8 mouse cellular contexts compared by ENCODE assay signal in the genomic region with DNA sequence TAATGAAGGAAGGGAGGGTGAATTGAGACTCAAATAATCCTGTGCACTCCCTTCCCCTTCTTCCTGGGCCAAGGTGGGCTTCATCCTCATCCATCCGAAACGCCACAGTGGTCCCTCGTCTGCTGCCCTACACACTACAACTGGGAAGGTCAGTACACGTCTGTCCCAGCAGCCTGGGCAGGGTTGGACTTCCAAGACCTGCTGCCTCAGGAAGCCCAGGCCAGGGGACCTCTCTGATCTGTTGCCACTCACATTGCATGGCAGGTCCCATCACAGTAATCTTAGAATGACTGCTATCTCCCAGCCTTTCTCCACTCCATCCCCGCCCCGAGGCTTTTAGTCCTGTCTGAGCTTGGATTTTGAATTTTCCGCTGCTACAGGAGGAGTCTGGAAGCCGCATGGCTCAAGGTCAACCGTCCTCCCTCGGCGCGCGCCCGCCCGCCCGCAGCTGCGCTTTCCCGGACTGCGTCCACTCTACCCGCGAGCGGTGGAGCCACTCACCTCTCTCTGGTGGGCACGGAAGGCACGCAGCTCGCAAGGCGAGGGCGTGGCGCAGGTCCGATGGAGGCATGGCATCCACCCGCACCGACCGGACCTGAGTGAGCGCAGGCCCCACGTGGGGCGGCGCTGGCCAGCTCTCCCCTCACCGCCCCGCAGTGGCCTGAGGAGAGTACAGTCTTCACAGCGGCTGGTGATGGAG. TPM values are rescaled to one million over a fixed set of nuclear protein-coding genes. Genes with fewer than 3 reads are reported as not detected.
DNase-seq lines count a peak whose midpoint lies in the region; ATAC-seq and TF ChIP-seq lines count a peak whose summit lies in the region.

A gene (minus strand): TSS at position 601 of the 700 bp plus-strand sequence.

- no peaks in the 10 kb centered on the region for H3K9me3 ChIP-seq in embryonic facial prominence, embryonic 12.5 days
- H3K9me3 ChIP-seq in hindbrain, embryonic 13.5 days: no peaks in the 10 kb centered on the region
- H3K9me3 ChIP-seq in limb, embryonic 14.5 days (ENCODE audit: control insufficient read depth, low read length): no peaks in the 10 kb centered on the region
- no peaks in the 10 kb centered on the region for H3K9me3 ChIP-seq in neural tube, embryonic 15.5 days (replicated peaks)

- H3K36me3 ChIP-seq in embryonic facial prominence, embryonic 12.5 days: 0 out of 2 replicates have a peak, but pooled peaks cover under 1% of the 10 kb centered on the region
- H3K36me3 ChIP-seq in hindbrain, embryonic 13.5 days: peaks cover 6% of the 10 kb centered on the region
- H3K36me3 ChIP-seq in limb, embryonic 14.5 days (ENCODE audit: control insufficient read depth, insufficient read depth, low read length): no peaks in the 10 kb centered on the region
- no peaks in the 10 kb centered on the region for H3K36me3 ChIP-seq in neural tube, embryonic 15.5 days

- H3K4me1 ChIP-seq in embryonic facial prominence, embryonic 12.5 days: 0 out of 2 replicates have a peak, but pooled peaks cover 5% of the 10 kb centered on the region
- H3K4me1 ChIP-seq in hindbrain, embryonic 13.5 days (replicated peaks): peaks cover 16% of the 10 kb centered on the region
- peaks cover 2% of the 10 kb centered on the region; the same call in 1 of the 2 replicates for H3K4me1 ChIP-seq in limb, embryonic 14.5 days (ENCODE audit: control insufficient read depth, insufficient read depth, low read length)
- H3K4me1 ChIP-seq in neural tube, embryonic 15.5 days: peaks cover 12% of the 10 kb centered on the region

- 3% methylated on average over 39 of the region's 39 CpGs for WGBS in embryonic facial prominence, embryonic 12.5 days
- WGBS in hindbrain, embryonic 13.5 days: 5% methylated on average over 39 of the region's 39 CpGs
- WGBS in limb, embryonic 14.5 days: 7% methylated on average over 35 of the region's 39 CpGs
- 5% methylated on average over 39 of the region's 39 CpGs for WGBS in neural tube, embryonic 15.5 days

- ATAC-seq in activated CD4-positive, CD25-positive, alpha-beta regulatory T cell, adult 4 months: no peak
- no peak for ATAC-seq in embryonic facial prominence, embryonic 12.5 days (ENCODE audit: insufficient number of reproducible peaks, insufficient read depth, low FRiP score, low TSS enrichment)
- ATAC-seq in hindbrain, embryonic 13.5 days (ENCODE audit: low FRiP score): peak; percentile 83
- ATAC-seq in limb, embryonic 14.5 days (ENCODE audit: low FRiP score, low read depth): no peak; the same call in 1 of the 2 replicates
- ATAC-seq in neural tube, embryonic 15.5 days (ENCODE audit: low FRiP score): peak; percentile 75

- peak within 1 kb of the TSS; percentile 42 for H3K4me3 ChIP-seq in embryonic facial prominence, embryonic 12.5 days
- peak within 1 kb of the TSS; percentile 49 for H3K4me3 ChIP-seq in hindbrain, embryonic 13.5 days
- H3K4me3 ChIP-seq in limb, embryonic 14.5 days (replicated peaks; ENCODE audit: low read length): peak within 1 kb of the TSS; percentile 41
- H3K4me3 ChIP-seq in neural tube, embryonic 15.5 days (replicated peaks): peak within 1 kb of the TSS; percentile 44

- peaks cover 21% of the 10 kb centered on the region for H3K27me3 ChIP-seq in embryonic facial prominence, embryonic 12.5 days
- H3K27me3 ChIP-seq in hindbrain, embryonic 13.5 days: peaks cover 23% of the 10 kb centered on the region
- peaks cover 18% of the 10 kb centered on the region; the same call in 1 of the 2 replicates for H3K27me3 ChIP-seq in limb, embryonic 14.5 days (ENCODE audit: control insufficient read depth, insufficient read depth, low read length)
- H3K27me3 ChIP-seq in neural tube, embryonic 15.5 days (replicated peaks): peaks cover 12% of the 10 kb centered on the region; the same call in 1 of the 2 replicates

- peak within 1 kb of the TSS; percentile 34 for H3K9ac ChIP-seq in embryonic facial prominence, embryonic 12.5 days
- peak within 1 kb of the TSS; percentile 75 for H3K9ac ChIP-seq in hindbrain, embryonic 13.5 days
- peak within 1 kb of the TSS; percentile 51 for H3K9ac ChIP-seq in limb, embryonic 14.5 days (ENCODE audit: low read depth, low read length, severe bottlenecking)
- peak within 1 kb of the TSS; percentile 58 for H3K9ac ChIP-seq in neural tube, embryonic 15.5 days (replicated peaks)

- H3K27ac ChIP-seq in embryonic facial prominence, embryonic 12.5 days: no peak within 1 kb of the TSS
- H3K27ac ChIP-seq in hindbrain, embryonic 13.5 days: no peak within 1 kb of the TSS
- H3K27ac ChIP-seq in limb, embryonic 14.5 days (replicated peaks; ENCODE audit: low read depth, low read length): no peak within 1 kb of the TSS
- no peak within 1 kb of the TSS for H3K27ac ChIP-seq in neural tube, embryonic 15.5 days (replicated peaks)

- TF ChIP-seq POLR2A in limb, embryonic 14.5 days (IDR thresholded peaks at IDR 0.05; ENCODE audit: borderline replicate concordance, extremely low read depth, insufficient read depth, insufficient read length): no peak

- H3K4me2 ChIP-seq in embryonic facial prominence, embryonic 12.5 days (replicated peaks): peak within 1 kb of the TSS; percentile 89
- H3K4me2 ChIP-seq in hindbrain, embryonic 13.5 days: peak within 1 kb of the TSS; percentile 93
- peak within 1 kb of the TSS; percentile 88 for H3K4me2 ChIP-seq in limb, embryonic 14.5 days (replicated peaks; ENCODE audit: low read depth, low read length, severe bottlenecking)
- peak within 1 kb of the TSS; percentile 76 for H3K4me2 ChIP-seq in neural tube, embryonic 15.5 days

- DNase-seq in layer of hippocampus, adult 18-20 months (ENCODE audit: low spot score in 2 of 2): no peak
- DNase-seq in layer of hippocampus, adult 11-12 months (ENCODE audit: low spot score): no peak
- no peak for DNase-seq in limb, embryonic 14.5 days (ENCODE audit: low spot score)
- DNase-seq in thymus, postnatal 36 days: no peak

RNA-seq across cellular contexts. Expression of the gene that starts here (rescaled TPM):
- total RNA-seq in layer of hippocampus, adult 18-20 months (2021): 10 to 100 TPM; 18.7 to 21.5 TPM
- 10 to 100 TPM; 55.7 to 78.7 TPM for polyA plus RNA-seq in activated CD4-positive, CD25-positive, alpha-beta regulatory T cell, adult 4 months (2017; shearing (Covaris generic))
- 0.06 and 0.28 TPM in 2 replicates for polyA plus RNA-seq in embryonic facial prominence, embryonic 12.5 days (2016; fragmentation: Nextera tagmentation; extraction: Ambion mirVana)
- polyA plus RNA-seq in hindbrain, embryonic 13.5 days (2015; fragmentation: Nextera tagmentation; extraction: Ambion mirVana): 1.6 and 1.7 TPM in 2 replicates
- polyA plus RNA-seq in limb, embryonic 14.5 days (2012; rRNA removed): 0.79 and 1.0 TPM in 2 replicates
- 0.19 and 0.40 TPM in 2 replicates for polyA plus RNA-seq in limb, embryonic 14.5 days (2014; fragmentation: Nextera tagmentation; extraction: Ambion mirVana)
- 7.7 and 10.8 TPM in 2 replicates for polyA plus RNA-seq in neural tube, embryonic 15.5 days (2015; fragmentation: Nextera tagmentation; extraction: Ambion mirVana)

Comparison
In these comparisons a context has a peak if more than half of its experiments do, and no peak if none do; other contexts are left out.
1. ATAC-seq: peak in hindbrain, embryonic 13.5 days (single experiment) and neural tube, embryonic 15.5 days (single experiment); none in activated CD4-positive, CD25-positive, alpha-beta regulatory T cell, adult 4 months (single experiment), embryonic facial prominence, embryonic 12.5 days (single experiment) and limb, embryonic 14.5 days (single experiment).
2. Peak in every context shown above with its lines, with median percentiles within 50 percentile points of each other: H3K4me2 ChIP-seq, H3K4me3 ChIP-seq and H3K9ac ChIP-seq.